Mouse (Mus musculus): Measurements from ENCODE around the gene Rpl23a. TPM values are rescaled to one million over a fixed set of nuclear protein-coding genes. Genes with fewer than 3 reads are reported as not detected.

The Rpl23a gene
- polyA plus RNA-seq, 1 experiment from 2014 or later: 711 TPM

- H3K4me2 ChIP-seq (ENCODE audit: low read depth, low read length): no peak overlapping the region
- peaks cover 25% of the 10 kb centered on the region for H3K4me1 ChIP-seq (ENCODE audit: control insufficient read depth, insufficient read depth, low read length)
- no peak overlapping the region for H3K27ac ChIP-seq (ENCODE audit: low read length)
- no peak overlapping the region for H3K9ac ChIP-seq (ENCODE audit: low read length)
- H3K36me3 ChIP-seq (ENCODE audit: control insufficient read depth, insufficient read depth): peaks cover 43% of the 10 kb centered on the region
- WGBS: 84% methylated on average over 18 of the region's 18 CpGs
- no peak for ATAC-seq (replicated peaks; ENCODE audit: extremely low read depth, insufficient read depth, low FRiP score)
- no peaks in the 10 kb centered on the region for H3K9me3 ChIP-seq (replicated peaks; ENCODE audit: control insufficient read depth, low read length)
- H3K27me3 ChIP-seq (ENCODE audit: control insufficient read depth, insufficient read depth, low read length): no peaks in the 10 kb centered on the region
- no peak overlapping the region for H3K4me3 ChIP-seq (ENCODE audit: low read length)
These were observed 23.2 kb downstream of the Rpl23a start for GRCm38 (mm10) chr11:78160171-78160570.

- Histone ChIP-seq H3K9me3 (replicated peaks; ENCODE audit: control insufficient read depth, low read length) (no peaks in the 10 kb centered on the region), H3K4me3 (ENCODE audit: low read length) (no peak overlapping the region)
These were observed 23.8 kb downstream of the Rpl23a start for GRCm38 (mm10) chr11:78159557-78159956.

GRCm38 (mm10) chr11:78159096-78159495 lies 24.3 kb downstream of the Rpl23a start:
- Histone ChIP-seq H3K27me3 (ENCODE audit: control insufficient read depth, insufficient read depth, low read length) (no peaks in the 10 kb centered on the region), H3K4me3 (ENCODE audit: low read length) (no peak overlapping the region), H3K9ac (ENCODE audit: low read length) (no peak overlapping the region), H3K9me3 (replicated peaks; ENCODE audit: control insufficient read depth, low read length) (no peaks in the 10 kb centered on the region), H3K4me1 (ENCODE audit: control insufficient read depth, insufficient read depth, low read length) (peaks cover 25% of the 10 kb centered on the region), H3K4me2 (ENCODE audit: low read depth, low read length) (no peak overlapping the region), H3K36me3 (ENCODE audit: control insufficient read depth, insufficient read depth) (peaks cover 52% of the 10 kb centered on the region), H3K27ac (ENCODE audit: low read length) (no peak overlapping the region)
- peak; percentile 10; the same call in 1 of the 2 replicates for ATAC-seq (replicated peaks; ENCODE audit: extremely low read depth, insufficient read depth, low FRiP score)
- 21% methylated on average over 2 of the region's 2 CpGs for WGBS

More at GRCm38 (mm10) chr11:78159557-78159956, 23.8 kb downstream of the Rpl23a start:
- 69% methylated on average over 7 of the region's 7 CpGs for WGBS
- H3K4me2 ChIP-seq (ENCODE audit: low read depth, low read length): no peak overlapping the region
- peaks cover 48% of the 10 kb centered on the region for H3K36me3 ChIP-seq (ENCODE audit: control insufficient read depth, insufficient read depth)
- H3K27ac ChIP-seq (ENCODE audit: low read length): no peak overlapping the region
- no peak for ATAC-seq (replicated peaks; ENCODE audit: extremely low read depth, insufficient read depth, low FRiP score)
- H3K4me1 ChIP-seq (ENCODE audit: control insufficient read depth, insufficient read depth, low read length): peaks cover 25% of the 10 kb centered on the region
- no peaks in the 10 kb centered on the region for H3K27me3 ChIP-seq (ENCODE audit: control insufficient read depth, insufficient read depth, low read length)
- no peak overlapping the region for H3K9ac ChIP-seq (ENCODE audit: low read length)

- WGBS: 74% methylated on average over 6 of the region's 6 CpGs
- no peak overlapping the region for H3K9ac ChIP-seq (ENCODE audit: low read length)
- H3K4me2 ChIP-seq (ENCODE audit: low read depth, low read length): no peak overlapping the region
- no peaks in the 10 kb centered on the region for H3K27me3 ChIP-seq (ENCODE audit: control insufficient read depth, insufficient read depth, low read length)
- ATAC-seq (replicated peaks; ENCODE audit: extremely low read depth, insufficient read depth, low FRiP score): no peak
- H3K4me3 ChIP-seq (ENCODE audit: low read length): no peak overlapping the region
- H3K4me1 ChIP-seq (ENCODE audit: control insufficient read depth, insufficient read depth, low read length): peaks cover 9% of the 10 kb centered on the region
- peaks cover 56% of the 10 kb centered on the region for H3K36me3 ChIP-seq (ENCODE audit: control insufficient read depth, insufficient read depth)
- H3K9me3 ChIP-seq (replicated peaks; ENCODE audit: control insufficient read depth, low read length): no peaks in the 10 kb centered on the region
- H3K27ac ChIP-seq (ENCODE audit: low read length): no peak overlapping the region
These were observed 27.2 kb downstream of the Rpl23a start for GRCm38 (mm10) chr11:78156156-78156699.

GRCm38 (mm10) chr11:78155674-78156073 lies 27.7 kb downstream of the Rpl23a start:
- H3K36me3 ChIP-seq (ENCODE audit: control insufficient read depth, insufficient read depth): peaks cover 59% of the 10 kb centered on the region
- H3K27me3 ChIP-seq (ENCODE audit: control insufficient read depth, insufficient read depth, low read length): no peaks in the 10 kb centered on the region
- no peak overlapping the region for H3K27ac ChIP-seq (ENCODE audit: low read length)
- H3K9me3 ChIP-seq (replicated peaks; ENCODE audit: control insufficient read depth, low read length): no peaks in the 10 kb centered on the region
- ATAC-seq (replicated peaks; ENCODE audit: extremely low read depth, insufficient read depth, low FRiP score): no peak
- no peak overlapping the region for H3K4me3 ChIP-seq (ENCODE audit: low read length)
- H3K9ac ChIP-seq (ENCODE audit: low read length): no peak overlapping the region
- H3K4me2 ChIP-seq (ENCODE audit: low read depth, low read length): no peak overlapping the region
- H3K4me1 ChIP-seq (ENCODE audit: control insufficient read depth, insufficient read depth, low read length): peaks cover 9% of the 10 kb centered on the region
- 75% methylated on average over 5 of the region's 5 CpGs for WGBS

GRCm38 (mm10) chr11:78153778-78154177 lies 29.6 kb downstream of the Rpl23a start:
- 0 out of 2 replicates have a peak, but pooled peaks cover 5% of the 10 kb centered on the region for H3K4me1 ChIP-seq (ENCODE audit: control insufficient read depth, insufficient read depth, low read length)
- no peak for ATAC-seq (replicated peaks; ENCODE audit: extremely low read depth, insufficient read depth, low FRiP score)
- H3K9me3 ChIP-seq (replicated peaks; ENCODE audit: control insufficient read depth, low read length): no peaks in the 10 kb centered on the region
- no peak overlapping the region for H3K4me3 ChIP-seq (ENCODE audit: low read length)
- H3K27ac ChIP-seq (ENCODE audit: low read length): no peak overlapping the region
- no peak overlapping the region for H3K4me2 ChIP-seq (ENCODE audit: low read depth, low read length)
- H3K27me3 ChIP-seq (ENCODE audit: control insufficient read depth, insufficient read depth, low read length): no peaks in the 10 kb centered on the region
- 81% methylated on average over 13 of the region's 13 CpGs for WGBS
- peaks cover 54% of the 10 kb centered on the region for H3K36me3 ChIP-seq (ENCODE audit: control insufficient read depth, insufficient read depth)
- no peak overlapping the region for H3K9ac ChIP-seq (ENCODE audit: low read length)

- ATAC-seq (replicated peaks; ENCODE audit: extremely low read depth, insufficient read depth, low FRiP score): 0 out of 2 replicates have a peak, but pooled peaks have one; percentile 10
- no peak overlapping the region for H3K4me2 ChIP-seq (ENCODE audit: low read depth, low read length)
- peak overlapping the region; percentile 8 for H3K27ac ChIP-seq (ENCODE audit: low read length)
- H3K9ac ChIP-seq (ENCODE audit: low read length): no peak overlapping the region
- H3K36me3 ChIP-seq (ENCODE audit: control insufficient read depth, insufficient read depth): peaks cover 50% of the 10 kb centered on the region
- H3K9me3 ChIP-seq (replicated peaks; ENCODE audit: control insufficient read depth, low read length): no peaks in the 10 kb centered on the region
- H3K4me1 ChIP-seq (ENCODE audit: control insufficient read depth, insufficient read depth, low read length): 0 out of 2 replicates have a peak, but pooled peaks cover 5% of the 10 kb centered on the region
- whole genome bisulfite sequencing: 60% methylated on average over 9 of the region's 9 CpGs
- no peak overlapping the region for H3K4me3 ChIP-seq (ENCODE audit: low read length)
- no peaks in the 10 kb centered on the region for H3K27me3 ChIP-seq (ENCODE audit: control insufficient read depth, insufficient read depth, low read length)
These were observed 30.8 kb downstream of the Rpl23a start for GRCm38 (mm10) chr11:78152299-78153231.

GRCm38 (mm10) chr11:78151161-78151560 lies 32.2 kb downstream of the Rpl23a start:
- no peaks in the 10 kb centered on the region for H3K27me3 ChIP-seq (ENCODE audit: control insufficient read depth, insufficient read depth, low read length)
- no peak overlapping the region for H3K9ac ChIP-seq (ENCODE audit: low read length)
- no peak overlapping the region for H3K27ac ChIP-seq (ENCODE audit: low read length)
- H3K4me2 ChIP-seq (ENCODE audit: low read depth, low read length): no peak overlapping the region
- ATAC-seq (replicated peaks; ENCODE audit: extremely low read depth, insufficient read depth, low FRiP score): no peak
- H3K36me3 ChIP-seq (ENCODE audit: control insufficient read depth, insufficient read depth): peaks cover 53% of the 10 kb centered on the region
- no peak overlapping the region for H3K4me3 ChIP-seq (ENCODE audit: low read length)
- 41% methylated on average over 1 of the region's 1 CpGs for WGBS
- 0 out of 2 replicates have a peak, but pooled peaks cover 5% of the 10 kb centered on the region for H3K4me1 ChIP-seq (ENCODE audit: control insufficient read depth, insufficient read depth, low read length)
- no peaks in the 10 kb centered on the region for H3K9me3 ChIP-seq (replicated peaks; ENCODE audit: control insufficient read depth, low read length)

All from heart, embryonic 16.5 days (tissue).